Mouse (Mus musculus) c-Kit-negative CD71-positive TER-119-positive erythroid progenitor cells, embryonic 14.5 days (primary cell): ENCODE measurements around the gene Olfr1269.

Experiments
- DNase-seq: peaks from one replicate; pipeline ENCODE4 v3.0.0-alpha.2; 2013; ENCODE audit warnings: low read depth, low spot score

Gene Olfr1269

DNA sequence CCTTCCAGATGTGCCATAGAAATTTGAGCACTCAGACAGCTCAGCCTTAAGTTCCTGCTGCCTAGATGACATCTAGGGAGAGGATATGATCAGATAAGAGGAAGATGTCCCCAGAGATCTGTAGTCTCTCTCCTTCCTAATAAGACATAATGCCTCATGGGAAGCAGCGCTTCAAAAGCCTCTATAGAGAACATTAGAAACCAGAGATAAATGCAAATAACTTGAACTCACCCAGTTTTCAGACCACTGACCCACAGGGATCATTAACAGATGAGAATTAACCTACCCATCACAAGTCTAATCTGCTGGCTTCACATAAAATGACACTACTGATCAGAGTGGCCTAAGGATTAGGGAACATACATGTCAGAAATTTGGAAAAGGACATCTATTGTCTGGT lies at the start of gene Olfr1269:
Gene Olfr1269 (minus strand): TSS at position 101 of the 400 bp plus-strand sequence.
- DNase-seq: no peak

DNA sequence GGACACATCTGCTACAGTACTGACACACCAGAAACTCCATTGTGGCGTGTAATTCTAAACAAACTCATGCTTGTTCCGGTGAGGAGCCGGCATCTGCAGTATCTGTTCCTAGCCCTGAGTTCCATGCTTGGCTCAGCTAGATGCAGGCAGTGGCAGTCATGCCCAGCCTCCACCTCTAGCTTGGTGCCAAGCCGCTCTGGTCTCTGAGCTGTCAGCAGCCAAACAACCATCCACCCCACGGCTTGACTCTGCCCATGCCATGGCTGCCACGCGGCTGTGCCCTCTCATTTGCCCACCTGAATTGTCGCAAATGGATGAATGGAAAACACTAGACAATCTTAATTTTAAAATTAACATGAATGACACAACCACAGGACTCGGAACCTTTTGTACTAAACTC lies 32.7 kb upstream of the Olfr1269 start:
- DNase-seq: no peak

GRCm38 (mm10) chr2:90152991-90153390 lies 31.8 kb upstream of the Olfr1269 start, which contains the start of gene Olfr1270:
Gene Olfr1270, minus strand, starts transcription at chr2:90153091.
- DNase-seq: no peak

- DNase-seq: no peak
Observed at GRCm38 (mm10) chr2:90142196-90142595, 21.0 kb upstream of the Olfr1269 start, which contains the start of gene Olfr32. Gene Olfr32, minus strand, starts transcription at chr2:90142296.

DNA sequence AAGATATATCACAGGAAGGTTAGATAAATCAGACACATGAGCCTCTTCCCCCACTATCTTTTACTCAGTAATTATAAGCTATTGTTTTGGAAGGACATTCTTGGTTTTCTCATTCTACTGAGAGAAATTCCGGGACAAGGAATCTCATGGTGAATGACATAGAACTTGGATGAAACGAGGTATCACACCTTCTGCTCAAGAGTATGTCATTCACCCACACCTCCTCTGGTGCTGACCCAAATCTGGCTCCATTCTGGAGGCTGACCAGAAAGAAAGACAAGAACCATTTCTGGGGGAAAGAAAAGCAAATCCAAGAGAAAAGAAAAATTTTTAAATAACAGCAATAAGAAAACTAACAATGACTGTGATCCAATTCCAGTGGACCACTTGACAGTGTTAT lies 51.1 kb downstream of the Olfr1269 start:
- no peak for DNase-seq
